Mouse (Mus musculus) cerebellum, adult 2 months (tissue): ENCODE data around the gene Gabrr2. TPM values are rescaled to one million over a fixed set of nuclear protein-coding genes. Genes with fewer than 3 reads are reported as not detected.

Source experiments
- DNase-seq, 2 experiments: peaks; one replicate each; pipeline ENCODE4 v3.0.0; 2021
- H3K27ac ChIP-seq: fragments of 200-500 bp; 2 replicates; pipeline ENCODE4 v1.5.1; 2012; ENCODE audit warnings: low read length, control low read depth, inconsistent platforms; ENCODE audit not compliant: insufficient read depth
- H3K27me3 ChIP-seq: fragments of 200-500 bp; 2 replicates; pipeline ENCODE4 v1.6.1; 2012; ENCODE audit warnings: inconsistent platforms, mild to moderate bottlenecking, low read length, moderate library complexity; ENCODE audit not compliant: control insufficient read depth, insufficient read depth
- H3K4me1 ChIP-seq: fragments of 200-500 bp; 2 replicates; pipeline ENCODE4 v1.6.1; 2011; ENCODE audit warnings: low read length; ENCODE audit not compliant: control insufficient read depth, insufficient read depth
- H3K4me3 ChIP-seq: fragments of 200-500 bp; replicated peaks from 2 replicates; pipeline ENCODE3; 2011; ENCODE audit warnings: mild to moderate bottlenecking, low read depth, low read length, control low read depth; ENCODE audit not compliant: insufficient read depth
- CTCF ChIP-seq: fragments of 200-500 bp; IDR thresholded peaks from 2 replicates; pipeline ENCODE4 v1.5.1; 2011; ENCODE audit warnings: low read depth, mild to moderate bottlenecking, control low read depth, low read length, moderate library complexity, borderline replicate concordance; ENCODE audit not compliant: insufficient read depth
- POLR2A ChIP-seq: fragments of 200-500 bp; IDR thresholded peaks from 2 replicates; pipeline ENCODE4 v1.6.1; 2011; ENCODE audit warnings: low read length, control low read depth, borderline replicate concordance; ENCODE audit not compliant: insufficient read depth
- WGBS: fragments of 180-500 bp; shearing (Covaris S2); methylation state at CpG from one replicate; pipeline ENCODE4 v1.1.7; 2018; 5-methylcytosine and 5-hydroxymethylcytosine counted together
- polyA plus RNA-seq: library from polyadenylated mRNA; depleted of rRNA; stranded (reverse); fragments of >200 nt; gene quantifications from 2 replicates; pipeline ENCODE4 v1.2.3, GENCODE M21; 2012

The Gabrr2 gene
- polyA plus RNA-seq, 1 experiment: 2.0 TPM

GRCm38 (mm10) chr4:33061158-33061557, 1.6 kb upstream of the Gabrr2 start:
- no peak for DNase-seq
- Histone ChIP-seq H3K4me1 (no peaks in the 10 kb centered on the region), H3K27ac (no peak overlapping the region), H3K27me3 (no peaks in the 10 kb centered on the region), H3K4me3 (no peak overlapping the region)
- WGBS: 44% methylated on average over 7 of the region's 7 CpGs
- TF ChIP-seq POLR2A (no peak), CTCF (no peak)

GRCm38 (mm10) chr4:33064986-33065385, 2.2 kb downstream of the Gabrr2 start:
- no peak overlapping the region for H3K4me3 ChIP-seq
- no peak for DNase-seq
- H3K27ac ChIP-seq: no peak overlapping the region
- 88% methylated on average over 6 of the region's 6 CpGs for WGBS
- no peak for TF ChIP-seq POLR2A
- no peak for TF ChIP-seq CTCF
- H3K27me3 ChIP-seq: no peaks in the 10 kb centered on the region
- H3K4me1 ChIP-seq: peaks cover 19% of the 10 kb centered on the region

GRCm38 (mm10) chr4:33066223-33066960, 3.6 kb downstream of the Gabrr2 start:
- H3K27ac ChIP-seq: no peak overlapping the region
- no peak overlapping the region for H3K4me3 ChIP-seq
- H3K27me3 ChIP-seq: no peaks in the 10 kb centered on the region
- DNase-seq: peak in 1 of 2 experiments; percentile 7
- TF ChIP-seq CTCF (no peak), POLR2A (no peak)
- peaks cover 22% of the 10 kb centered on the region for H3K4me1 ChIP-seq
- 86% methylated on average over 14 of the region's 14 CpGs for WGBS

GRCm38 (mm10) chr4:33067331-33067730, 4.5 kb downstream of the Gabrr2 start:
- H3K27me3 ChIP-seq: no peaks in the 10 kb centered on the region
- H3K27ac ChIP-seq: no peak overlapping the region
- no peak for DNase-seq
- TF ChIP-seq CTCF: no peak
- no peak for TF ChIP-seq POLR2A
- peaks cover 22% of the 10 kb centered on the region for H3K4me1 ChIP-seq
- H3K4me3 ChIP-seq: no peak overlapping the region
- WGBS: 95% methylated on average over 3 of the region's 3 CpGs

GRCm38 (mm10) chr4:33067826-33068225, 5.0 kb downstream of the Gabrr2 start:
- no peak overlapping the region for H3K4me3 ChIP-seq
- peak in 1 of 2 experiments; percentile 37 for DNase-seq
- H3K27me3 ChIP-seq: no peaks in the 10 kb centered on the region
- H3K4me1 ChIP-seq: peaks cover 22% of the 10 kb centered on the region
- 58% methylated on average over 6 of the region's 6 CpGs for WGBS
- peak overlapping the region; percentile 69 for H3K27ac ChIP-seq
- TF ChIP-seq CTCF (no peak), POLR2A (no peak)

GRCm38 (mm10) chr4:33068894-33069293, 6.1 kb downstream of the Gabrr2 start:
- peak overlapping the region; percentile 82 for H3K27ac ChIP-seq
- peaks cover 22% of the 10 kb centered on the region for H3K4me1 ChIP-seq
- no peaks in the 10 kb centered on the region for H3K27me3 ChIP-seq
- DNase-seq: peak; percentile 95 to 98
- H3K4me3 ChIP-seq: no peak overlapping the region
- TF ChIP-seq CTCF: no peak
- TF ChIP-seq POLR2A: peak; percentile 37; the same call in 1 of the 2 replicates
- WGBS: 5% methylated on average over 6 of the region's 6 CpGs

- DNase-seq: no peak
- WGBS: 86% methylated on average over 6 of the region's 6 CpGs
- no peak overlapping the region for H3K27ac ChIP-seq
- peaks cover 22% of the 10 kb centered on the region for H3K4me1 ChIP-seq
- TF ChIP-seq POLR2A (no peak), CTCF (no peak)
- no peak overlapping the region for H3K4me3 ChIP-seq
- no peaks in the 10 kb centered on the region for H3K27me3 ChIP-seq
These were observed 7.5 kb downstream of the Gabrr2 start for GRCm38 (mm10) chr4:33070326-33070725.

- peaks cover 22% of the 10 kb centered on the region for H3K4me1 ChIP-seq
- no peaks in the 10 kb centered on the region for H3K27me3 ChIP-seq
- DNase-seq: peak in 1 of 2 experiments; percentile 21
- H3K27ac ChIP-seq: no peak overlapping the region
- WGBS: 91% methylated on average over 6 of the region's 6 CpGs
- TF ChIP-seq CTCF (no peak), POLR2A (no peak)
- H3K4me3 ChIP-seq: no peak overlapping the region
These were observed 8.5 kb downstream of the Gabrr2 start for GRCm38 (mm10) chr4:33071337-33071736.
